ENCODE assay signal across 18 mouse cellular contexts in the genomic region with DNA sequence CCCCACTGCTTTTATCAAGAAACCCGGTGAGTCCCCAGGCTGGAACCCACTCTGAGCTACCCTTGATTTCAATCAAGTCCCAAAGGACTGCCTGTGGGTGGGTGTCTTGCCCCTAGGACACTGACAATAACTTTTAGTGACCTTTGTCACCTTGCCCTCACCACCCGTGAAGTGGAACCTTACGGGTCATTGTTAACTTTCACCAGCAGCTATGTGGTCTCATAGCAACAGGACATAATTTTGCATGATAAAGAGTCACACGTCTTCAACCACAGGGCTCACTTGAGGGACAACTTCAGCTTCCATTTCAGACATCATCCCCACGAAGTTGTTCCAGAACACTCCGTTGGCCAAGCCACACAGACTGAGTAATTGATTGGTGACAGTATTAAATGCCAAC. TPM values are rescaled to one million over a fixed set of nuclear protein-coding genes. Genes with fewer than 3 reads are reported as not detected.
"Had no signal": no experiment of that assay in that cellular context is flagged by ENCODE, and none has a peak within 500 bp of the region (broad histone marks: within the 10 kb centered on the region; RNA-seq: fewer than 3 reads in every experiment).

No protein-coding gene starts in this region.

- H3K27ac ChIP-seq: neural tube, embryonic 12.5 days; stomach, embryonic 15.5 days; stomach, postnatal 0 days had no signal

- H3K9ac ChIP-seq: lung, embryonic 14.5 days; neural tube, embryonic 12.5 days; stomach, embryonic 15.5 days had no signal

- H3K4me1 ChIP-seq: stomach, embryonic 15.5 days had no signal

- H3K4me3 ChIP-seq: myocyte; neural tube, embryonic 12.5 days; stomach, embryonic 15.5 days had no signal

- ATAC-seq: midbrain, embryonic 16.5 days had no signal

- H3K27me3 ChIP-seq: neural tube, embryonic 12.5 days; stomach, embryonic 15.5 days had no signal

- H3K9me3 ChIP-seq: stomach, embryonic 15.5 days had no signal

- H3K4me2 ChIP-seq: lung, embryonic 14.5 days; midbrain, embryonic 11.5 days; neural tube, embryonic 12.5 days; stomach, embryonic 15.5 days had no signal

- DNase-seq: lung, adult 18-20 months; lung, embryonic 14.5 days; lung, postnatal 10 days; lung, postnatal 4 days; midbrain, embryonic 14.5 days; right cerebral cortex, postnatal 14 days; thymus, adult 2 months; thymus, postnatal 25 days; thymus, postnatal 4 days had no signal

- H3K36me3 ChIP-seq: neural tube, embryonic 12.5 days had no signal

RNA-seq across cellular contexts. Expression of gene Lgi2, which starts 4.5 kb away (rescaled TPM):
- total RNA-seq: megakaryocyte, adult 5-6 weeks; megakaryocyte-erythroid progenitor cell, adult 5-6 weeks; neutrophil, adult 5-6 weeks had no signal
